Mouse (Mus musculus): Measurements from ENCODE around the gene Adig. TPM values are rescaled to one million over a fixed set of nuclear protein-coding genes. Genes with fewer than 3 reads are reported as not detected.

The Adig gene
- polyA plus RNA-seq, 1 experiment from 2014 or later: not detected

DNA sequence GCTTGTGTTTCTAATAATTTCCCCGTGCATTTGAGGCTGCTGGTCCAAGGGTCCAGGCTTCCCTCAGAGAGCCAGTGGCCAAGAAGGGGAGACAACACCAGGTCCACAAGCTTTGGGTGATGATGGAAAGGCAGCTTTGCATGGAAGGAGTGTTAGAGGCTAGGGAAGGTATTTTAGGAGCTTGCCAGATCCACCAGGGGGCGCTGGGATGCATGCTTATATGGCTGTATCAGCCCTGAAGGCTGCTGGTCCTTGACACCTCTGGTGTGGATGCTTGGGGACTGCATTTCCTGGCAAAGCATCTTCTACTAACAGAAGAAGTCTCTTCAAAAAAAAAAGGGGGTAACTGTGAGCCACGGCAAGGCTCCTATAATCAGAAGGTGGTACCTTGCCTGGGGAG is 47.7 kb downstream of the Adig start:
- Histone ChIP-seq H3K4me2 (no peak overlapping the region), H3K4me3 (no peak overlapping the region), H3K4me1 (replicated peaks) (peaks cover 34% of the 10 kb centered on the region), H3K9ac (no peak overlapping the region), H3K9me3 (no peaks in the 10 kb centered on the region), H3K27ac (no peak overlapping the region), H3K27me3 (peaks cover 54% of the 10 kb centered on the region), H3K36me3 (no peaks in the 10 kb centered on the region)
- ATAC-seq (ENCODE audit: low FRiP score): 0 out of 2 replicates have a peak, but pooled peaks have one; percentile 27
- 4% methylated on average over 3 of the region's 3 CpGs for WGBS

DNA sequence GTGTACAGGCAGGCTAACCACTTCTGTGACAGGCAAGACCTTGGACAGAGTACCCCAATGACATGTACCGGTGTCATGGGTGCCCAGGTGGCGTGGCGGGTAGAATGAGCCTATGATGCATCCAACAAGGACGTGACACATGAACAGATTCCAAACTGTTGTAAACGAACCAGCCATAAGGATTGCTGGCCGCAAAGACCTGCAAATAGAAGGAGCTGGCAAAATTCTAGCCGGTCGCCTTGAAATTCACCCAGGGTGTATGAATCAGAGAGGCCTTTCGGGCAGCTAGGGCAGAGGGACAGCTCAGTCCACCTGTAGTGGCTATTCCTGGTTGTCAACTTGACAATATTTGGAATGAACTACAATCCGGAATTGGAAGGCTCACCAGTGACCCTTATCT is 52.0 kb downstream of the Adig start:
- Histone ChIP-seq H3K9me3 (no peaks in the 10 kb centered on the region), H3K36me3 (no peaks in the 10 kb centered on the region), H3K4me2 (no peak overlapping the region), H3K9ac (no peak overlapping the region), H3K27me3 (peaks cover 56% of the 10 kb centered on the region), H3K4me1 (replicated peaks) (peaks cover 52% of the 10 kb centered on the region), H3K4me3 (no peak overlapping the region), H3K27ac (no peak overlapping the region)
- 15% methylated on average over 10 of the region's 10 CpGs for WGBS
- no peak for ATAC-seq (ENCODE audit: low FRiP score)

DNA sequence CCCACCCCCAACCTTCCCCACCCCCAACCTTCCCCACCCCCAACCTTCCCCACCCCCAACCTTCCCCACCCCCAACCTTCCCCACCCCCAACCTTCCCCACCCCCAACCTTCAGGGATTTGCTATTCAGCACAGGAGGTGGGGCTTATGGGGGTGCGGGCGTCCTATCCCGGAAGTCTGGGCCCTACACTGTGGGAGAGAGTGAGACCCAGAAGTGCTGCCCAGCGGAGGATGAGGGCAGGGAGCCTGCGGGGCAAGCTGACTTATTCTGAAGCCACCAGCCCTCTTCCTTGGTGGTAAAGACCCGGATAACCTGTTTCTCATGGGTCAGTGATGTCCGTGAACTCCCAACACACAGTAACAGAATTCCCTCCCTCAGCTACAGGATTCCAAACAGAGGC is 52.8 kb downstream of the Adig start:
- H3K4me3 ChIP-seq: no peak overlapping the region
- H3K27ac ChIP-seq: no peak overlapping the region
- H3K9me3 ChIP-seq: no peaks in the 10 kb centered on the region
- H3K9ac ChIP-seq: peak overlapping the region; percentile 55; the same call in 1 of the 2 replicates
- peaks cover 60% of the 10 kb centered on the region for H3K4me1 ChIP-seq (replicated peaks)
- no peak for ATAC-seq (ENCODE audit: low FRiP score)
- 2% methylated on average over 7 of the region's 7 CpGs for WGBS
- H3K27me3 ChIP-seq: peaks cover 50% of the 10 kb centered on the region
- peak overlapping the region; percentile 53 for H3K4me2 ChIP-seq
- H3K36me3 ChIP-seq: no peaks in the 10 kb centered on the region

DNA sequence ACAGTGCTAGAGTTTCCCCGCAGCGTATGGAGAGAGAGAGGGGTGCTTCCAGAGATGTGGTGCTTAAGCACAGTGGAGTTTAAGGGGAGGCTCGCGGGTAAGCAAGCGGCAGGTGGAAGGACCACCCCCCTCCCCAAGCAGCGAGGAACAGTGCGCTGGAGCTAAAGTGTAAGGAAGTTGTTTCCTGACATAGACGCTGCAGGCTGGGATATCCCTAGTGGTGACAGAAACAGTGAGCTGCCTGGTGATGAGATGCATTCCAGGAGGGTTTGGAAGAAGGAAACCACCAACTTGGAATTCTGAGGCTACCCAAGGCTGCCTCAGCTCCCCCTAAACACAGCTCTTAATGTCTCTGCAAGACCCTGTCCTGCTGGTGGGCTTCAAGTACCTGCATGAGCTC is 53.4 kb downstream of the Adig start:
- Histone ChIP-seq H3K9me3 (no peaks in the 10 kb centered on the region), H3K27ac (peak overlapping the region; percentile 80), H3K9ac (peak overlapping the region; percentile 55), H3K4me3 (peak overlapping the region; percentile 27), H3K36me3 (no peaks in the 10 kb centered on the region), H3K27me3 (peaks cover 44% of the 10 kb centered on the region), H3K4me2 (peak overlapping the region; percentile 53), H3K4me1 (replicated peaks) (peaks cover 60% of the 10 kb centered on the region)
- 0 out of 2 replicates have a peak, but pooled peaks have one; percentile 10 for ATAC-seq (ENCODE audit: low FRiP score)
- WGBS: 2% methylated on average over 8 of the region's 8 CpGs

DNA sequence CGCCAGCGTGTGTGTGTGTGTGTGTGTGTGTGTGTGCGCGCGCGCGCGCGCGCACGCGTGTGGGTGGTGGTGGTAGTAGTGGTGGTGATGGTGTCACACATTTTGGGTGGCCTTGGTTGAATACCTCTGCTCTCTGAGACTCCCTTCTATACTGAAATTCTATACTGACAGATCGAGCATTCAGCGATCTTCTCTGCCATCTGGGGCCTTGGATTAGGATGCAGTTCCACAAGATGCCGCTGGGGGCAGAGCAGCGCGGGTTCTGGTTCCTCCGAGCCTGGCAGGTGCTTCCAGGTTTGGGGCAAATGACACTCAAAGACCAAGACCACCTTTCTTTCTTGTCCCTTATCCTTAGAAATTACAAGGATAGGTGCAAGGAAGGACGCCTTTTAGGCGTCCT is 53.8 kb downstream of the Adig start:
- WGBS: 1% methylated on average over 20 of the region's 20 CpGs
- peak overlapping the region; percentile 55 for H3K9ac ChIP-seq
- ATAC-seq (ENCODE audit: low FRiP score): peak; percentile 18; the same call in 1 of the 2 replicates
- H3K36me3 ChIP-seq: no peaks in the 10 kb centered on the region
- H3K27me3 ChIP-seq: peaks cover 40% of the 10 kb centered on the region
- no peaks in the 10 kb centered on the region for H3K9me3 ChIP-seq
- H3K4me1 ChIP-seq (replicated peaks): peaks cover 60% of the 10 kb centered on the region
- peak overlapping the region; percentile 27 for H3K4me3 ChIP-seq
- H3K4me2 ChIP-seq: peak overlapping the region; percentile 53
- peak overlapping the region; percentile 80 for H3K27ac ChIP-seq

DNA sequence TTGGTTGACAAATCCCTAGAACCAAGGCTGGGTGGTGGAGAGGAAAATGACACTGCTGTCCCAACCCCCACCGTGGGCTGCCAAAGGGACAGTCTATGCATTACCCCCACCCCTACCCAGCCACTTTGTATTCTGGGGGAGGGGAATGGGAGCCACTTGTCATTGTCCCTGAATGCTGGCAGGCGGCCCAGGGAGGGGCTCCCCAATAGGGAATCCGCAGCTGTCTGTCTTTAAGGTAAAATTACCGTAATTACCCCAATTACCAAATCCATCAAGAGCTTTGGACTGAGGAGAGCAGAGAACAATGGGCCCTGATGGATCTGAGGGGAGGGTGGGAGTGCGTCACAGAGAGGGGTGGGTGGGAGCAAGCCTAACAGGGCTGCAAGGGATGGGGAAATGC is 54.3 kb downstream of the Adig start:
- no peaks in the 10 kb centered on the region for H3K9me3 ChIP-seq
- no peaks in the 10 kb centered on the region for H3K36me3 ChIP-seq
- ATAC-seq (ENCODE audit: low FRiP score): 0 out of 2 replicates have a peak, but pooled peaks have one; percentile 2
- 1% methylated on average over 5 of the region's 5 CpGs for WGBS
- peaks cover 66% of the 10 kb centered on the region for H3K4me1 ChIP-seq (replicated peaks)
- H3K4me3 ChIP-seq: no peak overlapping the region
- H3K27me3 ChIP-seq: peaks cover 35% of the 10 kb centered on the region
- peak overlapping the region; percentile 80 for H3K27ac ChIP-seq
- no peak overlapping the region for H3K9ac ChIP-seq
- H3K4me2 ChIP-seq: peak overlapping the region; percentile 53

Other genes with a start within 250 kb of the Adig start
- gene Bpi, start 244.5 kb upstream of the Adig start, polyA plus RNA-seq (2015; fragmentation: Nextera tagmentation; extraction: Ambion mirVana): not detected in 2 replicates
- gene Lbp, start 196.1 kb upstream of the Adig start, polyA plus RNA-seq (2015; fragmentation: Nextera tagmentation; extraction: Ambion mirVana): 2.6 and 2.8 TPM in 2 replicates
- gene Snhg11, start 127.0 kb upstream of the Adig start, polyA plus RNA-seq (2015; fragmentation: Nextera tagmentation; extraction: Ambion mirVana): 518 and 582 TPM in 2 replicates
- 22.8 and 25.5 TPM in 2 replicates for gene Ralgapb, start 92.8 kb upstream of the Adig start, polyA plus RNA-seq (2015; fragmentation: Nextera tagmentation; extraction: Ambion mirVana)
- gene Arhgap40, start 10.2 kb downstream of the Adig start, polyA plus RNA-seq (2015; fragmentation: Nextera tagmentation; extraction: Ambion mirVana): 0.72 and 0.86 TPM in 2 replicates
- 6.6 and 8.1 TPM in 2 replicates for gene Slc32a1, start 108.2 kb downstream of the Adig start, polyA plus RNA-seq (2015; fragmentation: Nextera tagmentation; extraction: Ambion mirVana)
- gene Actr5, start 122.3 kb downstream of the Adig start, polyA plus RNA-seq (2015; fragmentation: Nextera tagmentation; extraction: Ambion mirVana): 12.4 and 12.6 TPM in 2 replicates
- 8.0 and 8.5 TPM in 2 replicates for gene Ppp1r16b, start 162.8 kb downstream of the Adig start, polyA plus RNA-seq (2015; fragmentation: Nextera tagmentation; extraction: Ambion mirVana)